Mouse (Mus musculus) CD4-positive naive resting alpha-beta T cell, adult 57 days (primary cell): ENCODE measurements around the gene Tnfrsf23. TPM values are rescaled to one million over a fixed set of nuclear protein-coding genes. Genes with fewer than 3 reads are reported as not detected.

Source experiments
- total RNA-seq: library from RNA; stranded (reverse); gene quantifications from one replicate; pipeline ENCODE4 v1.2.4, GENCODE M21; 2023

The Tnfrsf23 gene
- total RNA-seq = 4.3 TPM

GRCm38 (mm10) chr7:143685359-143686067 is at the start of gene Tnfrsf23:
Gene Tnfrsf23, minus strand, starts transcription at chr7:143685872.

GRCm38 (mm10) chr7:143649034-143649768 is 36.5 kb downstream of the Tnfrsf23 start, which contains the start of gene Tnfrsf22:
Gene Tnfrsf22, minus strand, starts transcription at chr7:143649661.

GRCm38 (mm10) chr7:143628540-143628939 is 57.1 kb downstream of the Tnfrsf23 start, which contains the start of gene Tnfrsf26:
Gene Tnfrsf26, minus strand, starts transcription at chr7:143628722.

Other genes starting within 250 kb of the Tnfrsf23 start
- 3.0 TPM for gene Cdkn1c, start 224.8 kb downstream of the Tnfrsf23 start, total RNA-seq
- gene Slc22a18, start 212.1 kb downstream of the Tnfrsf23 start, total RNA-seq = not detected
- not detected for gene Phlda2, start 182.7 kb downstream of the Tnfrsf23 start, total RNA-seq
- 245 TPM for gene Nap1l4, start 136.8 kb downstream of the Tnfrsf23 start, total RNA-seq
- 65.7 TPM for gene Cars, start 85.8 kb downstream of the Tnfrsf23 start, total RNA-seq
- gene Tnfrsf26, start 57.1 kb downstream of the Tnfrsf23 start, total RNA-seq = 29.8 TPM
- gene Tnfrsf22, start 36.2 kb downstream of the Tnfrsf23 start, total RNA-seq = 19.1 TPM
- 32.5 TPM for gene Osbpl5, start 71.1 kb upstream of the Tnfrsf23 start, total RNA-seq
- not detected for gene Mrgprg, start 81.1 kb upstream of the Tnfrsf23 start, total RNA-seq
- 1.1 TPM for gene Mrgpre, start 98.6 kb upstream of the Tnfrsf23 start, total RNA-seq
- 16.5 TPM for gene Nadsyn1, start 137.0 kb upstream of the Tnfrsf23 start, total RNA-seq
- gene Dhcr7, start 137.3 kb upstream of the Tnfrsf23 start, total RNA-seq = 30.3 TPM
- gene Gm498, start 181.0 kb upstream of the Tnfrsf23 start, total RNA-seq = not detected